Mouse (Mus musculus) olfactory bulb, adult 2 months (tissue): ENCODE measurements around the gene Plcg1. TPM values are rescaled to one million over a fixed set of nuclear protein-coding genes. Genes with fewer than 3 reads are reported as not detected.

ENCODE experiments used
- H3K27ac ChIP-seq: fragments of 200-500 bp; 2 replicates; pipeline ENCODE4 v1.5.1; 2012; ENCODE audit warnings: low read depth, low read length; ENCODE audit not compliant: insufficient read depth
- H3K4me1 ChIP-seq: fragments of 200-500 bp; 2 replicates; pipeline ENCODE4 v1.6.1; 2012; ENCODE audit warnings: low read length; ENCODE audit not compliant: control insufficient read depth, insufficient read depth
- H3K4me3 ChIP-seq: fragments of 200-500 bp; 2 replicates; pipeline ENCODE4 v1.5.1; 2012; ENCODE audit warnings: mild to moderate bottlenecking, low read depth, low read length, moderate library complexity; ENCODE audit not compliant: insufficient read depth
- CTCF ChIP-seq: fragments of 200-500 bp; IDR thresholded peaks from 2 replicates; pipeline ENCODE4 v1.5.1; 2012; ENCODE audit warnings: low read depth, mild to moderate bottlenecking, low read length, moderate library complexity; ENCODE audit not compliant: insufficient read depth
- POLR2A ChIP-seq: fragments of 200-500 bp; IDR thresholded peaks from 2 replicates; pipeline ENCODE4 v1.6.1; 2012; ENCODE audit warnings: mild to moderate bottlenecking, low read depth, low read length, moderate library complexity; ENCODE audit not compliant: insufficient read depth
- whole genome bisulfite sequencing: fragments of 180-500 bp; shearing (Covaris S2); methylation state at CpG from one replicate; pipeline ENCODE4 v1.1.7; 2018; 5-methylcytosine and 5-hydroxymethylcytosine counted together
- polyA plus RNA-seq: library from polyadenylated mRNA; stranded (reverse); fragments of >200 nt; gene quantifications from 2 replicates; pipeline ENCODE4 v1.2.4, GENCODE M21; 2012; ENCODE audit warnings: low replicate concordance; ENCODE audit not compliant: missing spikeins, insufficient read depth, insufficient read length

The Plcg1 gene
- polyA plus RNA-seq, 1 experiment: 164 TPM

DNA sequence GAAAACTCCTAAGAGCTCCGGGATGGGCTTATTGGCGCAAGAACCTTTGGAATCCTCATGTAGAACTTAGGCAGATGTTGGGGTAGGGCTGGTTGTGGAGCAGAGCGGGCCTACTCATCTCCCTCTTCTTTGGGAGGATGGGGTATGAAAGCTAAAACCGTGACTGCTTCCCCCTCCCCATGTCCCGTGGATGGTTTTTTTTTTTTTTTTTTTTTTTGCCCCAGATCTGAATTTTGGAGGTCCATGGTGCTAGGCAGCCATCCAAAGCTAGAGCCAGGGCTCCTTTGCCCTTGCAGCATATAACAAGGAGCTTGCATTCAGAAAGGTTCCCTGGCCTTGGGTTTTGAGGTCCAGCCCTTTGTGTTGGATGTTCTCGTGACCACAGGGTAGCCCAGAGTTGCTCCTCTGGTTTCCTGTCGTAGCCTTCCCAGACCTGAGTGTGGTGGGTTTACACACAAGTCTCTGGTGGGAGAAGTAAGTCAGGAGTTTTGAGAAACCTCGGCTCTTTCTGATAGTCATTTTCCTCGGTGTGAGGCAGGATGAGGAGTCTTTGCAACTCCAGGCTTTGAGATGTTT lies 1.4 kb downstream of the Plcg1 start:
- TF ChIP-seq POLR2A: no peak
- TF ChIP-seq CTCF: no peak
- 10% methylated on average over 9 of the region's 9 CpGs for WGBS
- H3K4me3 ChIP-seq: peak overlapping the region; percentile 74
- no peak overlapping the region for H3K27ac ChIP-seq
- H3K4me1 ChIP-seq: peaks cover 38% of the 10 kb centered on the region

DNA sequence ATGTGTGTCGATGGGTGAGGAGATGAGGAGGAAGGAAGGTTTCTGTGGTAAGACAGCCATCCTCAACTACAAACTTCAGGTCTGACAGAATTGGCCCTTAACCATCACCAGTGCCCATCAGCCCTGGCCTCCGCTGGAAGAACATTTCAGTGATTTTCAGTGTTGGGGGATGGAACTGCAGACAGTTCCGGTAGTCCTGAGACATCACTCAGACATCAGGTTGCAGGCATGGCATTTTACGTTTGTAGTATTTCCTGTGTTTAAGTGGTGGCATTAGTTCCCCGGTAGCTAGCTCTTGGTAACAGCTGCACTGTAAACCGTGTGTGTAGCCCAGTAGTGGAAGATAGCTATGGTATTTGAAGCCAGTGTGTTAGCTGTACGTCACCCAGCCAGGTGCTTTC lies 2.0 kb downstream of the Plcg1 start:
- Histone ChIP-seq H3K4me1 (peaks cover 40% of the 10 kb centered on the region), H3K4me3 (peak overlapping the region; percentile 74), H3K27ac (no peak overlapping the region)
- 18% methylated on average over 7 of the region's 7 CpGs for WGBS
- TF ChIP-seq CTCF: no peak
- no peak for TF ChIP-seq POLR2A

DNA sequence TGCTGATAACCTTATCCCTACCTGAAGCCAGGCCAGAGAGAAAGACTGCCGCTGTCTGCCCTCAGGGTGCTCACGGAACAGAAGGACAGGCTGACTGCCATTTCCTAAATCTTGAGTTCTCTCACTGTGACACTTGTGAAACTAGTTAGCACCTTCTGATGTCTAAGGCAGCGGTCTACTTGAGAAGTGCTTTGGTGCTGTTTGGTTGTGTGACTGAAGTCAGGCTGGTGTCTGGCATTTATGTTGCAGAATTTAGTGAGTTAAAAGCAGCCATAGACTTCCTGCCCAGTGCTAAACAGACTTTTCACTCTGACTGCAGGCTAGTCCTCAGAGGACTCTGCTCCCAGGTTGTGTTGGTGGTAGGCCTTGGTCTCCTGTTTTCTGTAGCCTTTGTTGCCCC lies 3.2 kb downstream of the Plcg1 start:
- Histone ChIP-seq H3K27ac (no peak overlapping the region), H3K4me3 (no peak overlapping the region), H3K4me1 (peaks cover 42% of the 10 kb centered on the region)
- TF ChIP-seq POLR2A (no peak), CTCF (no peak)
- 75% methylated on average over 3 of the region's 3 CpGs for WGBS

DNA sequence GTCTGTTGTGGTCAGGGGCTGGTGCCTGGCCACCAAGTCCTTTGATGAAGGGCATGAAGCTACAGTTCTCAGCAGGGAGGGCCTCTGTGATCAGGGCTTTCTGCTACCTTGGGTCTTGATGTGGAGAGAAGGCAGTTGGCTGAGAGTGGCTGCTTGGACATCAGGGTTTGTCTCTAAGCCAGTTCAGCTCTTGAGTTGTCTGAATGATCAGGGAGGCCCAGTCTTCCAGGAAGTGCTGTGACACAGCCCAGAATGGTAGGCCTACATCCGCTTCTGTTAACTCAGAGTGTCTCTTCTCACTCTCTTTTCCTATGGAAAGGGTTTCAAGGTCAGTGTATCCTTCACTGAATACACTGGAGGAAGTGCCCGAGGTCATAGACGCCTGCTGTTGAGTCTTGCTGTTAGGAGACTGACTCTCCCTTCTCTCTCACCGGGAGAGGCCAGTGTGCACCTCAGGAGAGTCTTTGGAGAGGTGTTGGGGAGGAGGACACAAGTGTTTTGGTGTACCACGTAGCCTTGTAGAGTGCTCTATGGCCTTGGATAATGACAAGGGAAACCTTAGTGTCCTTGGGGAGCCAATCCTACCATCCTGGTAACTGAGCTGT lies 4.7 kb downstream of the Plcg1 start:
- peaks cover 42% of the 10 kb centered on the region for H3K4me1 ChIP-seq
- H3K4me3 ChIP-seq: no peak overlapping the region
- no peak overlapping the region for H3K27ac ChIP-seq
- 91% methylated on average over 5 of the region's 5 CpGs for WGBS
- no peak for TF ChIP-seq CTCF
- no peak for TF ChIP-seq POLR2A

DNA sequence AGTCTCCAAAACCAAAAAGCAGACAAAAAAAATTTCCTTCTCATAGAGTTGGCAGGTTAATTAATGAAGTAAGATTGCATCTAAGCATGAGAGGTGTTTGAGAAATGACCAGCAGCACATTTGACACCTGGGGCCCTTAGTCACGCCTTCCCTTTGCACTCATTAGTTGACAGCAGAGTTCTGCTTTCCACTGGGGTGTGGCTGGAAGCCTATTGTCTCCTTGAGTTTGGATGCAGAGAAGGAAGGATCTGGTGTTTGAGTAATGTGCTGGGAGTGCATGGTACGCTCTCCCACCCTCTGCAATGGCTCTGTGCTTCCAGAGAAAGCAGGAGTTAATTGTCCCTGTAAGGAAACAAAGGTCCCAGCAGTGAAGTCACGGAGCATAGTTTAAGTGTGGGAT lies 5.4 kb downstream of the Plcg1 start:
- peaks cover 44% of the 10 kb centered on the region for H3K4me1 ChIP-seq
- 89% methylated on average over 3 of the region's 3 CpGs for WGBS

DNA sequence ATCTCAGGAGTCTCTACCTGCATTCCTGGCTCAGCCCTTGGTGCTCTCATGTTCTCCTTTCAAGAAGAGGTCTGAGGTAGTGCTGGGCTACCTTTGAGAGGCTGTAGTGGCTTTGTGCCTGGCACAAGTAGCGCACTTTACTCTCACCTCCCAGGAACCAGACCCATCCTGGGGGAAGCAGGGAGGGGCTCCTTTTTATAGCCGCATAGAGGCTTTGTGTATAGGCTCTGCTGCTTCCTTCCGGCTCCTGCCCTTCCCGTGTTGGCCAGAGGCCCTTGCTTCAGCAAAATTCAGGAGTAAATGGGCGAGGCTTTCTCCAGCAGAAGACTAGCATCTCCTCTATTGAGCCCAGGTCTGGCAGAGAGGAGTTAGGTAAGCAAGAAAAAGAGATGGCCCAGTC lies 7.3 kb downstream of the Plcg1 start:
- Histone ChIP-seq H3K4me3 (no peak overlapping the region), H3K27ac (no peak overlapping the region), H3K4me1 (peaks cover 35% of the 10 kb centered on the region)
- TF ChIP-seq CTCF (no peak), POLR2A (no peak)
- WGBS: 66% methylated on average over 5 of the region's 5 CpGs

More for the DNA sequence above, 5.4 kb downstream of the Plcg1 start:
- H3K27ac ChIP-seq: no peak overlapping the region
- no peak overlapping the region for H3K4me3 ChIP-seq
- TF ChIP-seq POLR2A (no peak), CTCF (no peak)

DNA sequence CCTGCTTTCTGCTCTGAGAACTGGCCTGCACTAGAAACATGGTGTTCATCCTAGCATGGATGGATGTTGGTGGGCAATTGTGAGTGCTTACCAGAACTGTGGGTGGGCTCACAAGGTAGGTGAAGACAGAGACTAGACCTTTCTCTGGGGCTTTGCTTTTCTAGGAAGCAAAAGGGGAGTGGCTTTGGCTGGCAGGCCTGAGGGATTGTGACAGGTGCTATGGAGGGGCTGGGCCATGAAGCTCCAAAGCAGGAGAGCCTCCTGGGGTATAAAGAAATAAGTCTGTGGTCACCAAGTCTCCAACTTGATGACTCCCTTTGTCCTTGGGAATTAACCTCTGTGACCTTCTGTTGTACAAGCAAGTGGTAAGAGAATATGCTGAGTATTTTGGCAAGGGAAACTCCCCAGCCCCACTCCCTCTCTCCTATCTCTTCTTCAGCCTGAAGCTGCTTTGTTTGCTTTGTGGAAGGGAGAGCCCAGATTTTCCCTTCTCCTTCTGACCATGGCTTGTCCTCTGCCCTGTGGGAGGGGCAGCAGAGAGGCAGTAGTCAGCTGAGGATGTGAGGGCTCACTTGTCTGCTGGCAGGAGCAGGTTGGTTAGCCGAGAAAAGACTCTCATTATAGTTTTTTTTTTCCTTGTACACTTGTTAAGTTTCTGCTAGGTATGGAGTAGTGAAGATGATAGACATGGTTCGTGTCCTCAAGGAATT lies 8.7 kb downstream of the Plcg1 start:
- Histone ChIP-seq H3K4me3 (no peak overlapping the region), H3K27ac (no peak overlapping the region), H3K4me1 (peaks cover 33% of the 10 kb centered on the region)
- TF ChIP-seq CTCF (no peak), POLR2A (no peak)
- WGBS: 60% methylated on average over 2 of the region's 2 CpGs

DNA sequence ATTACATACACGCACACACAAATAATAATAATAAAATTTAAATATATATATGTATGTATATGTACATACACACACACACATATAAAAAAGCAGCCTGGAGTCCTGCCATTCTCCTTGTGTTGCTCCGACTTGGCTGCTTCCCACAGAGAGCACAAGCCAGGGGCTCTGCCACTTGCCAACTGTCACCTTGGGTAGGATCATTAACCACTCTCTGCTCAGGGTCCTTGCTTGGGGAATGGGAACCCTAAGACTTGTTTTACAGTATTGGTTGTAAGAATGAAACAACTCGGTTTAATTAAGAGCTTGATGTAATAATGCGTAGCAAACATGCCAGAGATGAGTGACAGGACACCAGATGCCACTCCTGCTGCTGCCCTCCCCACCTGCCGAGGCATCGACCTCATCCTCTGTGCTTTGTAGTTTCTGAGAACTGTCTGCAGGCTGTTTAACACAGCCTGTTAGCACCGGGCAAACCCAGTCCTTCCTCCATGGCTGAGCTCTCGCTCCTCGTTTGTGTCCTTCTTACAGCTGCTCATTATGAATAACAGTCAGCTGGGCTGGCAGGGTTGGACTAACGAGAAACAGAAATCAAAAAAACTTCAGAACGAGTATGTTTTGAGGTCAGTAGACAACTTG lies 9.5 kb downstream of the Plcg1 start:
- Histone ChIP-seq H3K4me3 (no peak overlapping the region), H3K27ac (no peak overlapping the region), H3K4me1 (peaks cover 30% of the 10 kb centered on the region)
- TF ChIP-seq CTCF (no peak), POLR2A (no peak)
- WGBS: 46% methylated on average over 11 of the region's 11 CpGs

DNA sequence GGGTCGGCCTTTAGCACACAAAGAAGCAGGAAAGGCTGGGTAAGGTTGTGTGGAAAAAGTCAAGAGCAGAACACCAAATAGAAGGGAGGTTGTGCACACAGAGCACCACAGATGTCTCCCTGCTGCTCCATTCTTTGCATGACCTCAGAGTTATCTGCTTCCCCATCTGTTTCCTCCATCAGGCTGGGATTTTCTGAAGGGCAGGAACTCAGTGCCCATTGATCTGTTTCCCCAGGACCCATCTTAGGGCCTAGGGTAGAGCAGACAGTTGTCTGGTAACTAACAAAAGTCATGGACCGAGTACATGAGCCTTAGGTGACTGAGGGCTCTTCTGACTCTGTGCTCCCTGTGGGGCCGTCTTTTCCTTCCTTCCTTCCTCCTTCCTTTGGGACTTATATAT lies 10.5 kb downstream of the Plcg1 start:
- TF ChIP-seq CTCF: no peak
- TF ChIP-seq POLR2A: no peak
- no peak overlapping the region for H3K4me3 ChIP-seq
- H3K4me1 ChIP-seq: peaks cover 30% of the 10 kb centered on the region
- WGBS: 71% methylated on average over 3 of the region's 3 CpGs
- no peak overlapping the region for H3K27ac ChIP-seq
